Mouse (Mus musculus): Measurements from ENCODE around the gene Kdm4b. TPM values are rescaled to one million over a fixed set of nuclear protein-coding genes. Genes with fewer than 3 reads are reported as not detected.
A peak's percentile ranks its signal among the peaks of the same experiment; 100 is the strongest.

Gene Kdm4b
- total RNA-seq, 2 experiments from 2014 or later: 38.9 to 40.5 TPM

DNA sequence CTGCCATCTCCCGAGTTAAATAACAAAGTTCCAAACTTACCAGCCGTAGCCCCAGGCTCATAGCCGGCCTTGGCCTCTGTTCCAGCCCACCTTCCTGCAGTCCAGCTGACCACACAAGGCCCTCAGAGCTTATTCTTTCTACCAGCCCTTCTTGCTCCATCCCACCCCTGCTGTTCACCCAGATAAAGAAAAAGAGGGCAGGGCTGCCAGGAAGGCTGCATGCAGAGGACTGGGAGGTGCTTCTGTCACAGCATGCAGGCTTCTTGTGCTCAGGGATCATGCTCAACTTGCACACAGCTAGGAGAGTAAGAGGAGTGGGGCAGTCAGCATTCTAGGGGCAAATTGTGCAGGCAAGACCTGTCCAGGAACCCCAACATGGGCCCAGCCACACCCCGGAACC is 22.3 kb downstream of the Kdm4b start:
- DNase-seq: no peak

DNA sequence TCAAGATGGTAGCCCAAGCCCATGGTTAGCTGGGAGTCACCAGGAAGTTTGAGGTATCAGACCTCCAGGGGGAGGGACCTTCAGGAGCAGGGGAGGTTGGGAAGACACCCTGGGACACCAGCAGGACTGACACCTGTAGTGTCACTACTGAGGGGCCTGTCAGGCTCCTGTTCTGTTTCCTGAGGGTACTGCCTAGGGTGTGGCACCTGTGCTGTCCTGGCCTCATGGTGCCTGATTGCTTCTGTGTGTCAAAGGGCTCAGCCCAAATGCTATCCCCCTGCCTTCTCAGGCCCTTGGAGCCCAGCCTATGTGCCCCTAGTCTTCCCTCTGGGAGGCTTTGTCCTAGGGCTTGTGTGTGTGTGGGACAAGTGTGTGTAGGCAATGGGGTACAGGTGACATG is 22.7 kb downstream of the Kdm4b start:
- DNase-seq: no peak

DNA sequence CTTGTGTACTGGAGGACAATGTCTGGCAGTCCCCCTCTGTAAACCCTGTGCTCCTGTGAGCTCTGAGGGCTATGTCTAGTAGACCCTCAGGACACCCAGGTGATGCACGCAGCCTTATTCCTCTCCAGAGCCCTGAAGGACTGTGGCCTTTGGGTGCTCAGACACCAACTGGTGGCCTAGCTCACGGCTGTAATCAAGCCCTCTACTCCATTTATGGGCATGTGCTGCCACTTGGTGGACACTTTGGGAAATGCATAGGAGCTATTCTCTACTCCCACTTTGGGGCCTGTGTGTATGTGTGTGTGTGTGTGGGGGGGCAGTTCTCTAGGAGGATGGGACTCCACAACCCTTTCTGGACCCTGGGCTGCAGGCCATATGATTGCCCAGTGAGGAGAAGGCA is 24.8 kb downstream of the Kdm4b start:
- peak; percentile 92 for DNase-seq

DNA sequence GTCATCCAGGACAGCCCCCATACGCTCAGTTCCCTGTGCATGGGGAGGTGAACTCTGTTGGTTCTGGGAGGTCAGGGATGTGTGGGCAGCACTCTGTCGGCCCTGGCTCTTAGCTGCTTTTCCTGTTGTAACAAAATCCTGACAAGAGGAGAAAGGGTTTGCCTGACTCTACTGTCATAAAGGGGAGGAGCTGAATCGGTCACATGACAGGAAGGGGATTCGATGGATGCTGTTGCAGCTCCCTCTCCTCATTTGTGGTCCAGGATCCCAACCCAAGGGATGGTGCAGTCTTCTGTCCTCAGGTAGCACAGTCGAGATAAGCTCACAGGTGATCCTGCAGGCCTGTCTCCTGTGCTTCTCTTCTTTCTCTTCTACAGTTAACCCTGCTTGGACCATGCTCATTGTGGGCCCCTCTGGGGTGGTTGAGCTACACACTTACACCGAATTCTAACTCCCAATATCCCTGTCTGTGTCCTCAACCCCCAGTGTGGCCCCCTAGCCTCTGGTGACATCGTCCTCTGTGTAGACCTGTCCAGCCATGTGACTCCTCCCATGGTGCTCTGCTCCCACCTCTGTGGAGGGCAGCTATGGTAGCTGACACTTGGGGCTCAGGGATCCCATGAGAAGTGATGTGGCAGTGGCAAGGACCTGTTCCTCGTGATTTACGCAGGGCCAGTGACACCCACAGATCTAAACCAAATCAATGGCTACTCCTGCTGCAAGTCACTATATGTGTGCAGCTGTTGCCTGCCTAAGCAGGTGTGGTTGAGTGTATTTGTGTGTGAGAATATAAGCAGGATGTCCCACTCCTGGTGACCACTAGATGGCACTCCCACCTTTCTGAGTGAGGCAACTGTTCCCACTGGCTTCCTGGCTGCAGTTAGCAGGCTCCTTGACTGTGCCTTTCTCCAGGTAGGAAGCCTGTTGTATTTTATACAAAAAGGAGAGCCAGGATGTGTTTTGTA is 31.3 kb downstream of the Kdm4b start:
- DNase-seq: peak; percentile 76

DNA sequence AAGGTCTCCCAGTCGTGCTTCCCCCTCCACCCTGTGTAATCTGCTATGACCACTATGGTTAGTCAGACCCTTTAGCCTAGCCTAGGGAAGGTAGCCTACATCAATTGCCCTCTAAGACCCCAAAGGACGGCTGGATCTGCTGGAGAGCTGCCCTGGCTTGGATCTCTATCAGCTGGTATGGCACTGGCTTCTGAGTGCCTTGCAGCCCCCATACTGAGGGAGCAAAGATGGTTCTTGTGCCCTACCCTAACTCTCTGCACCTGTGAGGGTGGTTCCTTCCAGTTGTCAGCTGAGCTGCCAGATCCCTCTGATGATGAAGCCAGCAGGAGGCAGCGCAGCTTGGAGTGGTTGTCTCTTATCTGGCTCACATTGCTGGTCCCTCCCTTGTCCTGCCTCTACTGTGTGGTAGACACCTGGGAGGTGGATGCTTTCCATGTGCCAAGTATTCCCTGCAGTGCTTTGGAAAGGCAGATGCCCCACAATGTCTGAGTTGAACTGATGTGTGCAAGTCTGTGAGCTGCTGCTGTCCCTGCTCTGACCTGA is 33.4 kb downstream of the Kdm4b start:
- DNase-seq: no peak

DNA sequence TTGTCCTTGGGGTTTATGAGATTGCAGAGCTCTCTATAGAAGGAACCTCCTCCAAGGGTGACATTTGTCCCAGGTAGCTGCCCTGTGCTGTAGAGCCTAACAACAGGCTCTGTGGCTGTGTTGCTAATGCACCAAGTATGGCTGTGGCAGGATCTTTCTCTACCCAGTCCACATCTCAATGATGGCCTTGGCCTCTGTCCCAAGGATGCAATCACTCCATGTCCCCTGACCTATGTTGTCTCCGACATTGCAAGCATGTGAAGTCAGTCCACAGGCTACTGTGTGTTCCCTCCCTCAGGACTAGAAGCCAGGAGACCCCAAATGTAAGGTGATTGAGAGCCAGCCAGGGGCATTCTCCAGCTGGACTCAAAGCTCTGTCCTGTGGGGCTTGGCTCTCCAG is 34.0 kb downstream of the Kdm4b start:
- DNase-seq: no peak

DNA sequence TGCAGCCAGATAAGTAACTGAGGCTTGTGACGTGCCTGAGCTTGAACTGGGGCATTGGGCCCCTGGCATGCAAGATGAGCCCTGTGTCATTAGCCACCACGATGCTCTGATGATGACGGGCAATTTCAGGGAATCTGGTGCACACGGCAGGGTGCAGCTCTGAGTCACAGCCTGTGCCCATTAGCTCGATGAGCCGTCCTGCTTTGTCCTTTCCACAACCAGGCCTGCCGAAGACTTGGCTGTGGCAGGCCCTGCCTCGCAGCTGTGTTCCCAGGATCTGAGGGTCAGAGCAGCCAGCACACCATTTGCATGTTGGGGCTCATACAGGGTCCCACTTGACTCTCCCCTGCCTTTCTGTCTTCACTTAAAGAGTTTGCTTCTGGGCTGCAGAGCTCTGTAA is 34.6 kb downstream of the Kdm4b start:
- DNase-seq: no peak

DNA sequence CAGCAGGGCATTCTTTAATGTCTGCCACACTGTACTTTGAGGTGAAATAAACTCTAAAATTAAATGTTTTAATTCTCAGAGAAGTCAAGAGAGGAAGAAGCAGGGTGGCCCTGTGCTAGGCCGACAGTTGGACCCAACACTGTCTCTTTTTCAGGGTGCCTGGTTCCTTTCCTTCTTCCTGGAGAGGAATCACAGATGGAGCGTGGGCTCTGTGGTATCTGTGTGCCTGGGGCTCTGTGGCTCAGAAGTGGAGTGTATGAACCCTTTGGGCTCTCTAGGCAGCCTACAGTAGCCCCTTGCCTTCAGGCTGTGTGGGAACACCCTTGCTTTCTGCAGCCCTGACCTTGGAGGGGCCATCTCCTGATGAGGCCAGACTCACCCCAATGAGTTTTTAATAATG is 35.7 kb downstream of the Kdm4b start:
- DNase-seq: no peak

DNA sequence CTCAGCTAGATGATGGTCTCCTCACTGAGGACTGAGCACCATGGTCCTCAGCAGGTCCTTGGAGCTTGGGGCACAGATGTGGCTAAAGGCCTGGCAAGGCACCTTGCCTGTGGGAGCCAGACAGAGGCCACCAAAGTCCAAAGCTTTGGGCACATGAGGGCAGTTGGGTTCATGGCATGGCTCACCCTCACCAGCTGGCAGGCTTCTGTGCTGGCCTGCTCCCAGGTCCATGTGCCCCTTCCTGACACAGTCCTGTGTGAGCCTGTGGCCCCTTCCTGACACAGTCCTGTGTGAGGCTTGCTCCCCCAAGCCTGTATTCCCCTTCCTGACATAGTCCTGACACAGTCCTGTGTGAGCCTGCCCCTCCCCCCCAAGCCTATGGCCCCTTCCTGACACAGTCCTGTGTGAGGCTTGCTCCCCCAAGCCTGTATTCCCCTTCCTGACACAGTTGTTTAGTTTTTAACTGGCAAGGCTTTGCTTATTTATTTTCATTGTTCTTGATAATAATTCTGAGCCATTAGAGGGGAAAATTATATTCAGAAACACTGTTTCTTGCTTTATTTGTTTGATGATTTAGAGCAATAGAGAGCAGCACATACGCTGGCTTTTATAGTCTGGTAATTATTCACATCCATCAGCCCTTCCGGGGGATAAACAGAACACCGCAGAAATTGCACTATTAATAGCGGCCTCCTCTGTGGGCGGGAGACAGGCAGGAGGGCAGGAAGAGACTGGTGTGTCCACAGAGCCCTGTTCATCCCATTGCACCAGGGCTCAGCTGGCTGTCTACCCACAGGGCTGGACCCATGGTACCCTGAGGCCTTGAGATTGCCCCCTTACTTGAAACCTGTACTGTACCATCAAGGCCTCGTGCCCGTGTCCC is 40.2 kb downstream of the Kdm4b start:
- DNase-seq: no peak

DNA sequence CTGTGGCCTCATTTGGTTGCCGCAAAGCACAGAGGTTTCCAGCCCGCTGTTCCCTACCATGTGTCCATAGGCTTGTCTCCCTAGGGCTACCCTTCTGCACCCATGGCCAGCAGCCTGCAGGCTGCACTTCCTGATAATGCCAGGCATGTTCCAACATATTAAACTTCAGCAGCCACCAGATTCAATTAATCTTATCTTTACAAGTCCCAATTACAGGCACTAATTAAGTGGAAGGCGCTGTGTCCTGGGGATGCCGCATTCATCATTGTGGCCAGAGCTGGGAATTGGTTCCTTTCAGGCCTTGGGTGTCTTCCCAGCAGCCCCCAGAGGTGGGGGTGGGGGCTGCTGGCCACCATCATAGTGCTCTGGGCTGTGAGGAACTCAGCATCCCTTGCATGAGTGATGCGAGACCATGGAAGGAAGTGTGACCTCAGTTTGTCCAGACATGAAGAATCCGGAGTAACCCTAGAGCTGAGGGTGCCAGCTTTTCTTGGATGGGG is 42.5 kb downstream of the Kdm4b start:
- no peak for DNase-seq

DNA sequence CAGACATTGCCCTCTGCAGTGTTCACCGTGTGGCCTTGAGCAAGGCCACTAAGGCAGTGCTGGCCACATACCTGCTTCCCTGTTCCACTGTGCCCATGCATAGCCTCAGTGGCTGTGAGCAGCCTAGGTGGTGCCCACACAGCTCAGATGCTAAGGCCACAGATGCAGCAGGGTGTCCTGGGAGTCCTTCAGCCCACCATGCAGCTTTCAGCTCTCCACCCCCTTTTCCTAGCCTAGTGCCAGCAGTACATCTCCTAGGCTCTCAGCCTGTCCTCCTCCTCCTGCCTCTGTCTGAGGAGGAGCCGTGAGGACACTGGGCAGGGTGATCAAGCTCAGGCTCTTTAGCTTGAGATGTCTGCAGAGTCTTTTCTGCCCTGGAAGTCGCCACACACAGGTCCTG is 44.2 kb downstream of the Kdm4b start:
- DNase-seq: no peak

DNA sequence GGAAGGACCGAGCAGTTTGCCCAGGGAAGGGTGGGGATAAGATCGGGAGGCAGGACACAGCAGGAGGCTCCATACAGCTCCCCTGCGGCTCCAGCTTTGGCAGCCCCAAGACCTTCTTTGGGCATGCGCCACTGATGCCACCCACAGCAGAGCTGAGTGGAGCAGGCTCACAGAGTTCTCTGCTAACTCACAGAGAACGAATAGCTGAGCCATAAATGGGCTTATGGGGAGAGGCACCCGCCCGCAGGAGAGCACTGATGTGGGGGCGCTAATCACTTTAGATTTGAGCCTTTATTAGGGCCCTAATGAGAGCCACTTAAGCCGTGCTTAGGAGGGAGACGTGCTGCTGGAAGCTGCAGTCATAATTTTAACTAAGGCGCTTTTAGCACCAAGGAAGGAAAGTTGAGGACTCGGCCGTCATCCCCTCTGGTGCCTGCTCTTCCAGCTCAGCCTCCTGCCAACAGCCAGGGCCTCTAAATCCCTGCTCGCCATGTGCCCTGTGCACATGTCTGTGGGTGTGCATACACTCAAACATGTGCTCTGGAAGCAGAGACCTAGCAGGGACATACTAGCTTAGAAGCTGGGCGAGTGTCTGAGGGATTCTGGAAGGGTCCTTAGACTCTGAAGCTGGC is 45.3 kb downstream of the Kdm4b start:
- DNase-seq: no peak

DNA sequence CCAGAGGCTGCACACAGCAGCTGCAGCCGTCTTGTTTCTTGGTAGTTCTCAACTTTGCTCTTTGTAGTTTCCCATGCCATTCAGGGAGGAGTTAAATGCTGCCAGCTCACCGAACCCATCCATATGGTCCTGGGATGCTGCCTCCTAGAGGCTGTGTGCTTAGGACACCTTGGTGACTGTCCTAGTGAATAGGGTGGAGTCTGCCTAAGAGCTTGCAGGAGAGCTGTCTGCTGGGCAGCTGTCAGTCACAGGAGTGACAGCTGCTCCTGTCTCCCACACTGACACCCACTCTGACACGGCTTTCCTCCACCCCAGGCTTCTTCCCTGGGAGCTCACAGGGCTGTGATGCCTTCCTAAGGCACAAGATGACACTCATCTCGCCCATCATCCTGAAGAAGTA is 46.2 kb downstream of the Kdm4b start:
- no peak for DNase-seq

DNA sequence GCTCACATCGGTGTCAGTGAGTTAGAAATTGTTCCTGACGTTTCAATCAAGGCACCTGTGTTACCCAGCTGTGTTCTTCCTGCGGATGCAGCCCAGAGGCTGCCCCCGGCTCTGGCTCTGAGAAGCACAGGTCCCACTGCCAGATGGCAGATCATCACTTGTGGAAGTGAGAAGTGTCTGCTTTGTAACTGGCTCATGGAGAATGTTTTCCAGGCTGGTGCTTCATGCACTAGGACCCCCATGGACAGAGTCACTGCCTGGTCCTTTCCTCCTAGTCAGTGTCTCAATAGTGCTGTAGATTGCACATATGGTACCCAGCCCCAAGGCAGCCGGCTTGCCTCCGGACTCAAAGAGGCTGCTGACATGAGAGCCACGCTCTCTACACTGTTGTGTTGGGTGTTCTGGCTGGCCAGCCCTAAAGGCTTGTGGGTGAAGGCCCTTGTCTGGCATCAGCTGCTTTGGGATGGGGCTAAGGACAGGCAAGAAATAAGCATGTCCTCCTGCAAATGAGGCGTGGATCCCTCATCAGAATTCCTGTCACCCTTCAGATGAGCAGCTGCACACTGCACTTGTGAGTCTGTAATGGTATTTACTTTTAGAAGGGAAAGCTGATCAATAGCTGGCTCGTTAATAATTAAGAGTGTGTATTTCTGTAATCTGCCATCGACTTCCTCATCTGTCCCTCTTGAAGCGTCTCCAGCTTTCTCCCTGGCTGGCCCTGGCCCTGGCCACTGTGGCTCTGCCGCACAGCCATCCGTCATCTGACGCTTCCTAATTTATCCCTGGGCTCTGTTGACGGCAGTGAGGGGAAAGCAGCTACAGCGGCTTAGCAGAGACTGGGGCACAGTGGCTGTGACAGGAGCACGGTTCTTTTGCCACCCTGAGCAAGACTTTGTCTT is 47.5 kb downstream of the Kdm4b start:
- DNase-seq: peak; percentile 18

DNA sequence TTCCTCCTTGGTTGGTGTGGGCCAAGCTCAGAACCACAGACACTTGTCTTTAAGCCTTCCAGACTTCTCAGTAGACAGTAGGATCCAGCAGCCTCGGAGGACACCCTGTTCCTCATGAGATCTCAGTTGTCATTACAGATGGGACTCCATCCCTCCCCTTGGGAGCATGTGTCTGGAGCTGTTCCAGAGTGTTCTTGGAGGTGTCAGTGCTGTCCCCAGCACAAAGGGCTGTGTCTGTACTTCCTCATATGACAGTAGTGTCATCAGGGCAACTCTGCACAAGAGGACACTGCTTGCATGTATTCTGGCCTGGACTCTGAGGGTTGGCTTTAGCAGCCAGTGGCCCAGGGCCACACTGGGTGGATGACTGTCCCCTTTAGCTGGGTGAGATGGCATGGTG is 49.0 kb downstream of the Kdm4b start:
- no peak for DNase-seq

DNA sequence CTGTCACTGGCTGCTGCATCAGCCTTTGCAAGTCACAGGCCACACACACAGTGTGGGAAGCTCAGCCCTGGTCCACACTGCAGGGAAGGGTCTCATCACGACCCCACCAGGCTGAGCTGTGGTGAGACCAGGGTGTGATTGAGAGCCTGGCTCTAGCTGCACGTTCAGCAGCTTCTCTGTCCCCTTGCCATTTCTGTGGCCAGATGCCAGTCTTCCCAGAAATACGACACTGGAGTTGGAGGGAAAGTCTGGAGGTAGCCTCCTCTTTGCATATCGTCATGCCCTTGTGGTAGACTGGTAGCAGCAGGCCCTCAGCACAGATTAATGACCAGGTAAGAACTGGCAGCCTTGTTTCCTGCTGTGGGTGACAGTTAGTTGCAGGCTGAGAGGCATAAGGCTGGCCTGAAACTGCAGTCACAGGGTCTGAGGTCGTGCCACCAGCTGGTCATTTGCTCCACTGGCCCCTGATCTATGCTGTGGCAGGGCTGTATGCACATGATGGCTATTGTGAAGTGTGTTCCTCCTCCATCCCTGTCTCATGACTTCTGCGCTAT is 53.5 kb downstream of the Kdm4b start:
- no peak for DNase-seq

DNA sequence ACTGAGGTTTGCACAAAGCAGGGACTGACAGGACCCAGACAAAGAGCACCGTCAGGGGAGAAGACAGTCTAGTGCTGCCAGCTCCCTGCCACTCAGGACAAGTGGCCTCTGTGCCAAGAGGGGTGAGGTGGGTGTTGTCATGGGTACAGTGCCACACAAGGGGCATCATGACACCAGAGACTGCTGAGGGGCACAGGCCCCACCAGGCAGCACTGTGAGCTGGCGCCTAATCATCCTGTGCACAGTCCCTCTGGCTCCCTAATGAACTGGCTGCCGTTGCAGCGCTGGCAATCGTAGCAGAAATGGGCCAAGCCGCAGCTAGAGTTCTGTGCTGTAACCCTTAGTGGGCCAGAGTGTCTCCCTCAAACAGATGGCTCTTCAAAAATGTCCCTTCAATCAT is 54.4 kb downstream of the Kdm4b start:
- DNase-seq: no peak

DNA sequence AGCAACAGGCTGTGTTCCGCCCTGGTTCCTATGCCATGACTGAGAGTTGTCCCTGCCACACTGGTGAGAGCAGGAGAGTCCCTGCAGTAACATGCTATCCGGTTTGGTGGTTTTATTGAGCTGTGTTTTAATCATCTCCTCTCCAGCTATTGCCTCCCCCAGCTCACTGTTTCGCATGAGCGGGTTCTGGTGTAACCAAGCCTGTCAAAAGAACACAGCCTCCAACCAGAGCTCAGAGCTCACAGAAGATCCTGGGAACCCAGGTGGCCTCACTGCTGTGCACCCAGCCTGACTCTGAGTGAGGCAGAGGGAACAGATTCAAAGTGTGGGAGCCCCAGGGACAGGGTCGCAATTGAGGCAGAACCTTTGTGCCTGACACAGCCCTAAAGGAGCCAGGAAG is 55.3 kb downstream of the Kdm4b start:
- no peak for DNase-seq

DNA sequence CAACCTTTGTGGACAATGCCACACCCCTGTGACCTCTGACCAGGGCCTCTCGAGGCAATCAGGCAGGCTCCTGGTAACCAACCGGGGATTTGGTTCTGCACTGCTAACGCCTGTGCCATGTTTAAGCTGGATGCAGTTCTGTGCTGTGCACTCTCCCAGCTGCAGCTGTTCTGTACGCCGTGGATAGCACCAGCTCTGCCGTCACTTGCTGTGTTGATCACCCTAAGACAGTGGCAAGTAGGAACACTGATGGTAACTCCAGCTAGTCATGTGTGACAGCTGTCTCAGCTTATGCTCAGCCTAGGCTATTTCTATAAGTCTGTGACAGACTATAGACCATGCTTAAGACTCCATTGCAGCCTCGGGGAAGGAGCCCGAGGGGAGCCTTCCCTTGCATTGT is 57.1 kb downstream of the Kdm4b start:
- DNase-seq: no peak

DNA sequence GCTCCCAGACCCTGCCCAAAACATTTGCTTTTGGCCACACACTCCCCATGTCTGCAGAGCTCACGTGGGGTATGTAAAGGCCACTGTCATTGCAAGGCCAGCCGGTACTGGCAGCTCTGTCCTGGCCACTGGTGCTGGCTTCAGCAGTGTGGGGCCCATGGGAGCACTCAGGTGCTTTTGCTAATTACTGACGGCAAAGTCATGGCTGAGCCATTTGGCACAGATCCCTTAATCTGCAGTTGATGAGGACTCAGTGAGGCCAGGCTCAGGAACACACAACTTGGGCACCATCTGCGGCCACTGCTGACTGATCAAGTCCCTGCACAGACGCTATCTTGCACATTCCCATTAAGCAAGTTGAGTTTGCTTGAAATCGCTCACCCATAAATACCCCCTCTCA is 59.0 kb downstream of the Kdm4b start:
- DNase-seq: no peak

DNA sequence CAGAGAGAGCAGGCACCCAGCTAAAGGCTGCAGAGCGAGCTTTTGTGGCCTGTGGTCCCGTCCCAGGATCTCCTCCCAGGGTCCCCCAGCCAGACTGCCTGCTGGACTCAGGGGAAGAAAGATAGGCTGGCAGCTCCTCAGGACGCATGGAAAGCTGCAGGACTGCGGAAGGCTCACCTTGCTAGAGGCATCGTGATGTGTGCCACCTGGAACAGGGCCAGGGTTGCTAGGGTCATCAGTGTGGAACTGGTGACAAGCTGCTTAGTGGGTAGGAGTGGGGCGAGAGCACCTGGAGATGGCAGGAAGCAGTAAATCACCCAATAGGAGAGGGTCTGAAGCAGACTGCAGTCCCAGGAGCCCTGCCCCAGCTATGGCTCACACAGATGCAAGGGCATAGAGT is 61.8 kb downstream of the Kdm4b start:
- no peak for DNase-seq

Data from heart, postnatal 4 days (tissue).